Mouse (Mus musculus) heart, embryonic 13.5 days (tissue): Measurements from ENCODE around the gene Prss36. TPM values are rescaled to one million over a fixed set of nuclear protein-coding genes. Genes with fewer than 3 reads are reported as not detected.
A peak's percentile ranks its signal among the peaks of the same experiment; 100 is the strongest.

Experiments
- ATAC-seq: fragments of 200-750 bp; cut with Nextera tagmentation; 2 replicates; pipeline ENCODE4 v1.8.0; 2017; ENCODE audit warnings: moderate TSS enrichment; ENCODE audit not compliant: insufficient number of reproducible peaks, low FRiP score, low TSS enrichment; ENCODE audit errors: extremely low read depth
- H3K27ac ChIP-seq: fragments of 300-500 bp; sonication (generic); replicated peaks from 2 replicates; pipeline ENCODE4 v1.5.1; 2015; ENCODE audit warnings: moderate library complexity, mild to moderate bottlenecking, inconsistent platforms
- H3K27me3 ChIP-seq: fragments of 300-500 bp; sonication (generic); replicated peaks from 2 replicates; pipeline ENCODE4 v1.6.1; 2015; ENCODE audit warnings: mild to moderate bottlenecking, inconsistent platforms
- H3K36me3 ChIP-seq: fragments of 300-500 bp; sonication (generic); 2 replicates; pipeline ENCODE4 v1.6.1; 2015; ENCODE audit warnings: mild to moderate bottlenecking, inconsistent platforms
- H3K4me1 ChIP-seq: fragments of 300-500 bp; sonication (generic); 2 replicates; pipeline ENCODE4 v1.6.1; 2015; ENCODE audit warnings: inconsistent platforms
- H3K4me2 ChIP-seq: fragments of 300-500 bp; sonication (generic); 2 replicates; pipeline ENCODE4 v1.6.1; 2015; ENCODE audit warnings: inconsistent platforms, mild to moderate bottlenecking, moderate library complexity
- H3K4me3 ChIP-seq: fragments of 300-500 bp; sonication (generic); 2 replicates; pipeline ENCODE4 v1.5.1; 2015; ENCODE audit warnings: moderate library complexity, mild to moderate bottlenecking, inconsistent platforms
- H3K9ac ChIP-seq: fragments of 300-500 bp; sonication (generic); 2 replicates; pipeline ENCODE4 v1.6.1; 2015; ENCODE audit warnings: inconsistent platforms, mild to moderate bottlenecking, moderate library complexity
- H3K9me3 ChIP-seq: fragments of 300-500 bp; sonication (generic); 2 replicates; pipeline ENCODE4 v1.6.1; 2016; ENCODE audit warnings: inconsistent platforms
- WGBS: fragments of 180-500 bp; shearing (Covaris S2); methylation state at CpG from one replicate; pipeline ENCODE4 v1.1.7; 2015; ENCODE audit warnings: mixed read lengths; 5-methylcytosine and 5-hydroxymethylcytosine counted together
- polyA plus RNA-seq: library from polyadenylated mRNA; unstranded; fragments of >200 nt; fragmentation: Nextera tagmentation; extraction: Ambion mirVana; gene quantifications from 2 replicates; pipeline ENCODE4 v1.2.1, GENCODE M21; 2015

The Prss36 gene
- polyA plus RNA-seq, 1 experiment from 2014 or later = 8.4 TPM

GRCm38 (mm10) chr7:127921516-127921915, 25.0 kb downstream of the Prss36 start:
- H3K27me3 ChIP-seq = no peaks in the 10 kb centered on the region; the same call in 1 of the 2 replicates
- no peak for ATAC-seq
- no peaks in the 10 kb centered on the region for H3K4me1 ChIP-seq
- WGBS = 64% methylated on average over 8 of the region's 8 CpGs
- no peak overlapping the region for H3K4me3 ChIP-seq
- H3K36me3 ChIP-seq = peaks cover 80% of the 10 kb centered on the region
- no peaks in the 10 kb centered on the region for H3K9me3 ChIP-seq
- H3K4me2 ChIP-seq = no peak overlapping the region
- no peak overlapping the region for H3K9ac ChIP-seq
- H3K27ac ChIP-seq = no peak overlapping the region

- H3K36me3 ChIP-seq = peaks cover 77% of the 10 kb centered on the region
- 70% methylated on average over 7 of the region's 7 CpGs for WGBS
These were observed 27.2 kb downstream of the Prss36 start for GRCm38 (mm10) chr7:127919290-127919689.

GRCm38 (mm10) chr7:127918203-127918602, 28.3 kb downstream of the Prss36 start:
- no peak overlapping the region for H3K27ac ChIP-seq
- no peak for ATAC-seq
- peaks cover 69% of the 10 kb centered on the region for H3K36me3 ChIP-seq
- H3K9ac ChIP-seq = no peak overlapping the region
- H3K27me3 ChIP-seq = no peaks in the 10 kb centered on the region
- 53% methylated on average over 3 of the region's 3 CpGs for WGBS
- no peak overlapping the region for H3K4me3 ChIP-seq
- no peaks in the 10 kb centered on the region for H3K9me3 ChIP-seq
- peaks cover 3% of the 10 kb centered on the region for H3K4me1 ChIP-seq
- H3K4me2 ChIP-seq = no peak overlapping the region

More at GRCm38 (mm10) chr7:127919290-127919689, 27.2 kb downstream of the Prss36 start:
- H3K9ac ChIP-seq = no peak overlapping the region
- H3K4me1 ChIP-seq = no peaks in the 10 kb centered on the region
- no peak overlapping the region for H3K4me3 ChIP-seq
- no peak overlapping the region for H3K4me2 ChIP-seq
- no peaks in the 10 kb centered on the region for H3K9me3 ChIP-seq
- no peaks in the 10 kb centered on the region for H3K27me3 ChIP-seq
- no peak for ATAC-seq
- no peak overlapping the region for H3K27ac ChIP-seq

- Histone ChIP-seq H3K27me3 (no peaks in the 10 kb centered on the region), H3K4me3 (no peak overlapping the region), H3K4me2 (no peak overlapping the region), H3K4me1 (peaks cover 14% of the 10 kb centered on the region), H3K9me3 (no peaks in the 10 kb centered on the region), H3K9ac (no peak overlapping the region), H3K27ac (no peak overlapping the region), H3K36me3 (peaks cover 42% of the 10 kb centered on the region)
- WGBS = 90% methylated on average over 12 of the region's 12 CpGs
- no peak for ATAC-seq
These were observed 31.2 kb downstream of the Prss36 start for GRCm38 (mm10) chr7:127915293-127915692.

- H3K27me3 ChIP-seq = no peaks in the 10 kb centered on the region
- peak overlapping the region; percentile 89 for H3K9ac ChIP-seq
- peak overlapping the region; percentile 78 for H3K4me2 ChIP-seq
- peaks cover 56% of the 10 kb centered on the region for H3K36me3 ChIP-seq
- 8% methylated on average over 4 of the region's 4 CpGs for WGBS
- 0 out of 2 replicates have a peak overlapping the region, but pooled peaks have one; percentile 87 for H3K27ac ChIP-seq
- H3K4me3 ChIP-seq = peak overlapping the region; percentile 88
- H3K4me1 ChIP-seq = peaks cover 14% of the 10 kb centered on the region
- ATAC-seq = no peak
- H3K9me3 ChIP-seq = no peaks in the 10 kb centered on the region
These were observed 33.6 kb downstream of the Prss36 start for GRCm38 (mm10) chr7:127912938-127913337.

- peak within 1 kb of the TSS; percentile 87 for H3K27ac ChIP-seq
- peaks cover 58% of the 10 kb centered on the region for H3K36me3 ChIP-seq
- ATAC-seq = peak; percentile 92
- 1% methylated on average over 40 of the region's 40 CpGs for WGBS
- peak within 1 kb of the TSS; percentile 89 for H3K9ac ChIP-seq
- H3K4me2 ChIP-seq = peak within 1 kb of the TSS; percentile 78
- peak within 1 kb of the TSS; percentile 88 for H3K4me3 ChIP-seq
- H3K27me3 ChIP-seq = no peaks in the 10 kb centered on the region
- no peaks in the 10 kb centered on the region for H3K9me3 ChIP-seq
- peaks cover 14% of the 10 kb centered on the region for H3K4me1 ChIP-seq
These were observed 34.2 kb downstream of the Prss36 start, which contains the start of gene Kat8 for GRCm38 (mm10) chr7:127912190-127912871. Kat8 (plus strand) TSS chr7:127912516.

GRCm38 (mm10) chr7:127908656-127909055, 37.9 kb downstream of the Prss36 start:
- no peaks in the 10 kb centered on the region for H3K27me3 ChIP-seq
- H3K4me2 ChIP-seq = no peak overlapping the region
- H3K9me3 ChIP-seq = no peaks in the 10 kb centered on the region
- no peak overlapping the region for H3K9ac ChIP-seq
- H3K27ac ChIP-seq = no peak overlapping the region
- H3K36me3 ChIP-seq = peaks cover 53% of the 10 kb centered on the region
- ATAC-seq = no peak
- peaks cover 26% of the 10 kb centered on the region for H3K4me1 ChIP-seq
- WGBS = 87% methylated on average over 4 of the region's 4 CpGs
- H3K4me3 ChIP-seq = no peak overlapping the region

GRCm38 (mm10) chr7:127907939-127908338, 38.6 kb downstream of the Prss36 start:
- Histone ChIP-seq H3K27me3 (no peaks in the 10 kb centered on the region), H3K4me1 (peaks cover 20% of the 10 kb centered on the region), H3K9me3 (no peaks in the 10 kb centered on the region), H3K4me3 (no peak overlapping the region), H3K9ac (no peak overlapping the region), H3K4me2 (no peak overlapping the region), H3K36me3 (peaks cover 53% of the 10 kb centered on the region), H3K27ac (no peak overlapping the region)
- 88% methylated on average over 12 of the region's 12 CpGs for WGBS
- no peak for ATAC-seq

- Histone ChIP-seq H3K4me3 (peak within 1 kb of the TSS; percentile 87), H3K36me3 (peaks cover 42% of the 10 kb centered on the region), H3K4me2 (peak within 1 kb of the TSS; percentile 74), H3K9me3 (no peaks in the 10 kb centered on the region), H3K27ac (peak within 1 kb of the TSS; percentile 87), H3K27me3 (no peaks in the 10 kb centered on the region; the same call in 1 of the 2 replicates), H3K9ac (peak within 1 kb of the TSS; percentile 97), H3K4me1 (peaks cover 22% of the 10 kb centered on the region)
- peak; percentile 65 for ATAC-seq
- 7% methylated on average over 38 of the region's 38 CpGs for WGBS
These were observed 42.3 kb downstream of the Prss36 start, which contains the start of gene Bckdk for GRCm38 (mm10) chr7:127903971-127904796. Bckdk (plus strand) TSS chr7:127904082.

- no peak for ATAC-seq
- no peak overlapping the region for H3K4me2 ChIP-seq
- H3K4me1 ChIP-seq = peaks cover 25% of the 10 kb centered on the region
- no peak overlapping the region for H3K4me3 ChIP-seq
- H3K27me3 ChIP-seq = no peaks in the 10 kb centered on the region; the same call in 1 of the 2 replicates
- no peaks in the 10 kb centered on the region for H3K9me3 ChIP-seq
- no peak overlapping the region for H3K27ac ChIP-seq
- H3K36me3 ChIP-seq = peaks cover 18% of the 10 kb centered on the region
- H3K9ac ChIP-seq = no peak overlapping the region
- 59% methylated on average over 2 of the region's 2 CpGs for WGBS
These were observed 44.8 kb downstream of the Prss36 start for GRCm38 (mm10) chr7:127901772-127902171.

GRCm38 (mm10) chr7:127899997-127900396, 46.5 kb downstream of the Prss36 start:
- Histone ChIP-seq H3K36me3 (no peaks in the 10 kb centered on the region), H3K4me1 (peaks cover 25% of the 10 kb centered on the region), H3K9me3 (no peaks in the 10 kb centered on the region), H3K4me2 (no peak overlapping the region), H3K27ac (no peak overlapping the region), H3K27me3 (no peaks in the 10 kb centered on the region; the same call in 1 of the 2 replicates), H3K4me3 (no peak overlapping the region), H3K9ac (no peak overlapping the region)
- WGBS = 27% methylated on average over 7 of the region's 7 CpGs
- ATAC-seq = no peak
